Mouse (Mus musculus): Measurements from ENCODE around the gene Rpl12.

Rpl12 gene

DNA sequence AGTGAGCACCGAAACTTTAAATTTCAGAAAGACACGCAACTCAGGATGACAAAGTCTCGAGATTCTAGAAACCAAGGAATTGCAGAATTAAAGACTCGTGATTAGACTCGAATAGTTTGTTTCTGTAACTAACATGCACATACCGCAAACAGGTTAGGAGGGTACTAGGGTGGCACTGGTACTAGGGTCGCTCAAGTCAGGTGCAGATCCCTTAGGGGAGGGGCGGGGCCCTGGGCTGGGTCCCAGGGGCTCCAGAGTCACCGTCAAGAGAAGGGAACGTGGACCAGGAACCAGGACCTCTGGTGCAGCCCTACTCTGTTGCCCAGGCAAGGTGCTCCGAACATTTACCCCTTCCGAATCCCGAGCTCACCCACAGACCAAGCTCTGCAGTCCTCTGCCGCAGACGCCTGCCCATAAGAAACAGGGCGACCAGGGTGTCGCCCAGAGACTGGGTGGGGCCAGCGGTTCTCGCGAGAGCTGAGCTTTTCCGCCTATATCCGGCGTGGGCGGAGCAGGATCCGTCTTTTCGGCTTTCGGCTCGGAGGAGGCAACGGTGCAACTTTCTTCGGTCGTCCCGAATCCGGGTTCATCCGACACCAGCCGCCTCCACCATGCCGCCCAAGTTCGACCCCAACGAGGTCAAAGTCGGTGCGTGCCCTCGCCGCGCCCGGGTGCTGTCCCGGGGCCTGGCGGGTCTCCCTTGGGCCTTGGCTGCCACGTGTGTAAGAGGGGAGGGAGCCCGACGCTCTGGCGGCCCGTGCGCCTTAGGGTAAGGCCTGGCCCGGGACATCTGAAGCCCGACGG is at the start of gene Rpl12, which contains the start of gene Lrsam1:
Rpl12 (plus strand) TSS at position 368 of the 804 bp plus-strand sequence.
Lrsam1 (minus strand) TSS at position 423 of the 804 bp plus-strand sequence.
- DNase-seq (ENCODE audit: low spot score): peak; percentile 96

DNA sequence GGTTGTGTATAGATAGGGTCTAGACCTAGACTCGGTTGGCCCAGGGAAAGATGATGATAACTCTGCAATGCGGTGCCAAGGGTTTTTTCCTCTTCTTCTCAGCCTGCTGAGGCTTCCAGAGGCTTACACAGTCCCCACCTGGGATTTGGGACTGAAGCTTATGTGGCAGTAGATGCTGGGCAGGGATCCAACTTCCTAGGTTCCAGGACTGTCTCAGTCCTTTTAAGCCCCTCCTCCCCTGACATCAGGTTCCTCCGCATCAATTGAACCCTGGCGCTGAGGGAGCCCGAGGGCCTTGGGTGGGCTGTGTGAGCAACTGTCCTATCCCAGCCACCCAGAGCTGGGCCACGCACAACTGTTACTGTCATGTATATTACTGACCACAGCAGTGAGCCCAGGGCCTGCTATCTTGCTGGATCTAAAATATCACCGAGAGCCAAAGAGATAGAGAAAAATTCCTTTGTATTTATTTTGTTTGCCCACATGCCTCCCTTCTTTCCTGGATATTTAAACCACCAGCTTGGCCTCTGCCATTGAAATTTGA is 49.6 kb upstream of the Rpl12 start:
- no peak for DNase-seq (ENCODE audit: low spot score)

DNA sequence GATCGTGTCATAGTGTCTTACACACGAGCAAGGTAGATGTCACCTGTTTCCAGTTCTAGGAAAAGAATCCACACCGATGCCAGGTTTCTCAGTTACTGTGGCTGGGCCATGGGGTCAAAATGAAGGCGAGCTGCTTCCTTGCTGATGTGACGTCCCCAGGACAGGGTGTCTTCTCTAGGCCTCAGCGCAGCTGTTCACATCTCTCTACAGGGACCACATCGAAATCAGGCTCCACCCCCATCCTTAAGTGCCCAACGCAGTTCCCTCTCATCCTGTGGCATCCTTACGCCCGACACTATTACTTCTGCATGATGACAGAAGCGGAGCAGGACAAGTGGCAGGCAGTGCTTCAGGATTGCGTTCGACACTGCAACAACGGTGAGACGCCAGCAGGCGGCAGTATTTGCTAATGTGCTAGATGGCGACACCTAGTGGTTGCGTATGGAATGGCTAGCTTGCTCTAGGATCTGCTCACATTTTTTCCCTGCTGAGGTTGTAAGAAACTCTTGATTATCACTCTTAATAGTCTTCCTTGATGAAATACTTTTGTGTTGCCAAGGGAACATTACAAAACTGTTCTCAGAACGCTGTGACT is 49.1 kb upstream of the Rpl12 start:
- DNase-seq (ENCODE audit: low spot score): peak; percentile 85

DNA sequence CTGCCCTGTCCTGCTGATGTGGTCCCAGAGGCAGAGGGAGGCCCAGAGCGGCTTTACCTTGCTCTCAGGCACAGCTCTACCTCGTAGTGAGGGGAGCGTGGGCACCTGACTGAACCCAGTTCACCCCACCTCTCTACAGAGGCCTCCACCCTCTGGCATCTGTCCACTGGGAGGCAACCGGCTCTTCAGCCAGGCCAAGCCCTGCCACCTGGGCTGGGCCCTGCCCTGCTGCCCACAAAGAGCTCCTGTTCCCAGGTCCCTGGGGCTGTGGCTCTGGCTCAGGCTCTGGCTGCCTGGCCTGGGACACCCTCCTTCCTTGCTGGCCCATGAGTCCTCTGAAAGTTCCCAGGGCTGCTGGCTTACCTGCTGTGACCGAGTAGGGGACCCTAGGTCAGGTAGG is 47.0 kb upstream of the Rpl12 start:
- peak; percentile 55 for DNase-seq (ENCODE audit: low spot score)

DNA sequence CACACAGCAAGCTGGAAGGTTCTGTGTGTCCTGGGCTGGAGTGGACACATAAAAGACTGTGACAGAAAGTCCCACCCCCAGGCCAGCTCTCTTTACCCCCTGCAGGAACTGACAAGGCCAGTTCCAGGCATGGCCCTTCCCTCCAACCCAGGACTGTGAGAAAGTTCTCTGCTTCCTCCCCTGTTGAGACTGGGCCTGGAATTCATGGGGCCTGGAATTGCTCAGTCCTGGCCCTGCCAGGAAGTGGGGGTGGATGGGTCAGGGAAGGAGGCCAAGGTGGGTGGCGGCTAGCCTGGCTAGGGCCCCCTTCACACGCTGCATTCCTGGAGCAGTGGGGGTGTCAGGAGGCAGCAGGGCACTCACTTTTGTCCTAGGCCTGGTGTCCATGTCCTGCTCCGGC is 46.5 kb upstream of the Rpl12 start:
- DNase-seq (ENCODE audit: low spot score): peak; percentile 64

DNA sequence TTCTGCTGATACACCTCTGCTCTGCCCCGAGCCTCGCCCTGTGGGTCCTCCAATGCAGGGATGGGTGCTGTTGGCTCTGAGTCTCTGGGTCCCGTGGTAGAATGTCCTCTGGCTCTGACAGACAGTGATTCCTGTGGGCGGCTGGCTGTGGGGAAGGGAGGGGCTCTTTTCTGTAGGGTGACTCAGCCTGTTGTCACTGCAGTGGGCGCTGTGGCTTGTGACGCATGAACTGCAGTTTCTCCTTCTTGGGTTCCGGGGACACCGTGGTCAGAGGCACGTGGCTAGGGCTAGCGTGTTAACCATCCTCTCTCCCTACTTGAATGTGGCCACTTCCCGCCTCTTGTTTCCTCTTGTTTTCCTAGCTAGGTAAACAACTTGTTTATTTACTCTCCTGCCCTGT is 43.8 kb upstream of the Rpl12 start:
- DNase-seq (ENCODE audit: low spot score): peak; percentile 65

DNA sequence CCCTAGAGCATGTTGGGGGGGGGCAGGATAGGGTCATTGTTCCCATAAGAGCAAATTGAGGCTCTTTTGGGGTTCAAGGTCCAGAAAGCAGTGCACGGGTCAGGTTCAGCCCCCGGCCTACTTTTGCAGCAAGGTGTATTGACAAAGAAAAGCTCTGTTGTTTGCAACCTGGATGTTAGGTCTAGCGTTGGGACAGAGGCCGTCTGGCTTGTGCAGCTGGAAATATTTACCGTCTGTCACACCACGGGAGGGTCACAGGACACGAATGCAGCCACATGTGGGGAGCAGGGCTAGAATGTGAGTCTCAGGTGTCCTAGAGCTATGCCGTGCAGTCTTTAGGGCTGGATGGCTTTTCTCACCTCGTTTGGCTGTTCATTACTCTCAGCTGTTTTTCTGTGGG is 43.0 kb upstream of the Rpl12 start:
- DNase-seq (ENCODE audit: low spot score): no peak

DNA sequence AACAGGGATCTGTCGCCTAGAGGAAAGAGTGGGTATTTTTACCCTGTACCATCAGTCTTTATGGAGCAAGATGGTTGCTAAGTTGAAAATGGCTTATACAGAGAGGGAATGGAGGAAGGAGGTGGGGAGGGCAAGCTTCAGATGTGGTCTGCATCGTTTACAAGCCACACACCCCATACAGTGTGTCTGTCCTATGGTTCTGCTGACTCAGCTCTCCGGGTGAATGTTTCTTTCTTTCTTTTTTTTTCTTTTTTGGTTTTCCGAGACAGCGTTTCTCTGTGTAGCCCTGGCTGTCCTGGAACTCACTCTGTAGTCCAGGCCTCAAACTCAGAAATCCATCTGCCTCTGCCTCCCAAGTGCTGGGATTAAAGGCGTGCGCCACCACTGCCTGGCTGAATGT is 40.1 kb upstream of the Rpl12 start:
- no peak for DNase-seq (ENCODE audit: low spot score)

DNA sequence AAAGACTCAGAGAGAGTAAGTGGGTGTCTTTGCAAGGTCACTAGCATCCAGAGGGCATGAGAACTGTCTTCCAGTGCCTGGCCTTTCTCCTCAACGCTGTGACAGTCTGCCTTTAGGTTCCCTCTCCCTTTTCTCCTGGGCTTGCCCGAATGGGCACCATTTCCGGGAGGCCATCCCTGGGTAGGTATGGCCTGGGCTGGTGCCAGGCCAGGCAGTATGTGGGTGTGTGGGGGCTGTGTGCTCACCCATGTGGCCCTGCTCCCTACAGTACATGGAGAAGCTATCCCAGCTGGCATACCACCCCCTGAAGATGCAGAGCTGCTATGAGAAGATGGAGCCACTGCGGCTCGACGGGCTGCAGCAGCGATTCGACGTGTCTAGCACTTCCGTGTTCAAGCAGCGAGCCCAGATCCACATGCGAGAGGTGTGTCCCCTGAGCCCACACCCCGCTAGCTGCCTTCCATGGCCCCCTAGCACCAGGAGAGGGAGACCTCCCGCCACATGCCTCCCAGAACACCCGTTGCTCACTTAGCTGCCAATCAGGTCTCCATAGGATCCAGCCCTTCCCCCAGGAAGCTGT is 39.5 kb upstream of the Rpl12 start:
- no peak for DNase-seq (ENCODE audit: low spot score)

DNA sequence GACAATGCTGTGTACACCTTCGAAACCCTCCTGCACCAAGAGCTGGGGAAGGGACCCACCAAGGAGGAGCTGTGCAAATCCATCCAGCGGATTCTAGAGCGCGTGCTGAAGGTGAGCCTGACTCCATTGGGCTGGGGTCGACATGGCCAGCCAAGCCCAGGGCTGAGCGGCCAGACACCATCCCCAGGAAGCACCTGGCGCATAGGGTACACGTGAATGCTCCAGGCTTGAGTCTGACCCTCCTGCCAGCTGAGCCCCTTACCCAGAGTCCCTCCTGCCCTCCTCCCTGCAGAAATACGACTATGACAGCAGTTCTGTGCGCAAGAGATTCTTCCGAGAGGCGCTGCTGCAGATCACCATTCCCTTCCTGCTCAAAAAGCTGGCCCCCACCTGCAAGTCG is 38.8 kb upstream of the Rpl12 start:
- no peak for DNase-seq (ENCODE audit: low spot score)

DNA sequence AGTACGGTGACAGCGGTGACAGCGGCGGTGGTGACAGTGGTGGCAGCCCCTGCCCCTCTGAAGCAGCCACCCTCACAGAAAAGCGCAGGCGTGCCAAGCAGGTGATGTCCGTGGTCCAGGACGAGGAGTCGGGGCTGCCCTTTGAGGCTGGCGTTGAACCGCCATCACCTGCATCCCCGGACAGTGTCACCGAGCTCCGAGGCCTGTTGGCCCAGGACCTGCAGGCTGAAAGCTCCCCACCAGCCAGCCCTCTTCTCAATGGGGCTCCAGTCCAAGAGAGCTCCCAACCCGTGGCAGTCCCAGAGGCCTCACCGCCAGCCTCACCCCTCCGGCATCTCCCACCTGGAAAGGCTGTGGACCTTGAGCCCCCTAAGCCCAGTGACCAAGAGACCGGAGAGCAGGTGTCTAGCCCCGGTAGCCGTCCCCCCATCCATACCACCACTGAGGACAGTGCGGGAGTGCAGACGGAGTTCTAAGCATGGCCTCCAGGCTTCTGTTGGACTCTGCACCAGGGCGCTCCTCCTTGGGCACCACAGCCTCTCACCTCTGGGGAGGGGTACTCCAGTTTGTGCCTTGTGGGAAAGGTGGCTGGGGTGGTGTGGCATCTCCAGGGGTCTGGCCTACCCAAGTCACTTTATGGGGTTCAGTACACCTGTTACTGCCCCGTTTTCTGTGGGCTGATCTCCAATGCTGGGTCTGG is 37.7 kb upstream of the Rpl12 start:
- DNase-seq (ENCODE audit: low spot score): no peak

DNA sequence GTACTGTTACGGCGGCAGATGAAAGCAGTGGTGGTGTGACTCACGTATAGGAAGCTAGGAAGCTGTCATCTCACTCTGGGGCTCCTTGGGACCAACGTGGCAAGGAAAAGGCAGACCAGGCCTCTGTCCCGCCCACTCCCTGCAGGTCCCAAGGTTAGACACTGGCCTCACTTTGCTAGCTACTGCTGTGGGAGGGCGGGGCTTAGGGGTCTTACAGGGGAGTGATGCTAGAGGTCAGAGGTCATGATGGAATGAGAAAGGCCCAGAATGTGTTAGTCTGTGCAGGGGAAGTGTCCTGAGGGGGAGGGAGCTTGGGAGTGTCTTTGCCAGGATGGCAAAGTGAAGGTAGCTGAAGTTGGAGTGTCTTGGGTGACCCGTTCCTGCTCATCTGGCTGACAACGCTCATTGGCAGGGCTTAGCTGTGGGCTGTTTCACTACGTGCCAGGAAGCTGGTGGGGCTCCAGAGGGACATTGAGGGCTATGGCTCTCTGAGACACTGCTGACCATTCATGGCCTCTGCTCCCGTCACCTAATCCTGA is 37.0 kb upstream of the Rpl12 start:
- no peak for DNase-seq (ENCODE audit: low spot score)

DNA sequence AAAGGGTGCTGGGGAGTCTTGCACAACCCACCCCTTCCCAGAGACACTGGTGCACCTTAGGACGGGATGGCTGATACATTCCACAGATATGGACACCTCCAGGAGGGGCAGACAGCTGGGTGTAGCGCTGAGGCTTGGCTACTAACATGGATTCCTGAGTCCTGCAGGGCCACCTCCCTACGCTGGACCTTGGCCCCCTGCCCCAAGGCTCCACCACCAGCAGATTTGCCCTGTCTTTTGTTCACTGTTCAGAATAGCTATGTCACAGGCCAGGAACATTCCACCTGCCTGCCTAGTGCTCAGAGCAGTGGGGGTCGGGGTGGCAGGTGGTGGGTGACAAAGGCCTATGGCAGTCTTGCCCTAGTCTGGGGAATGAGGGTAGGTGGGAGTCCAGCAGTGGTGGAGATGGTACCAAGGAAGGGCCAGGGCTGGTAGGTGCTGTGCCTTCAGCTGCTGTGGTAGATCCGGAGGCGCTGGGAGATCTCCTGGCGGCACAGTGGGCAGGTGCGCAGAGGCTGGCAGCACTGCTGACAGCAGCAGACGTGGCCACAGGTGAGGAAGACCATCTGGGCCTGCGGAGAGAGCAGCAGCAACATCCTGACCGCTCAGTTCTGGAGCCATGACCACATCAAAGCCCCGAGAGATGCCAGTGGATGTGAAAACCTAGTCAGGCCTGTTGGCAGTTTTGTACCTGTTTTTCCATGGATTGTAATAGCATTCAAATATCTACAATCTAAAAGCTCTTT is 34.9 kb upstream of the Rpl12 start:
- DNase-seq (ENCODE audit: low spot score): no peak

DNA sequence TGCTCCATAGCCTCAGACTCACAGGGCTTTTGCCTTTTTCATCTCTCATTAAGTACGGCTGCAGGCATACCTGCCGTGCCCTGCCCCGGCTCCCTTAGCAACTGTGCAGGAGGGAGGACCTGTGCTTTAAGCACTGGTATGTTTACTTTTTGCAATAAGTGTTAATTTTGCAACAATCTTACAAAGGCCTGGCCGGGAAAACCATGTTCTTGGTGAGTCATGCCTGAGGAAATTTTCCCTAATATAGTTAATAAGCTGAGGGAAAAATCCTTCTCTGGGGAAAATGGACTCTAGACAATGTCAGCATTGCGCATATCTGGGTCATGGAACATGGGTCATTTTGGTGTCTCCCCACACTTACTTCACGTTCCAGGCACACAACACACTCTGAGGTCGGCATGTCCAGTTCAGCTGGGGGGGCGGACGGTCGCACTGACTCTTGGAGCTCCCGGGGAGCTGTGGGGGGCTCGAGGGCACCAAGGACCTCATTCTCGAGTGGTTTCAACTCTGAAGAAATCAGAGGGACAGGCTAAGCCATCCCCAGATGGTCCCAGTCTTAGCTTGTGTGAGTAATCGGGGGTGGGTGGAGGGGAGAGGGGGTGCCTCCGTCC is 33.6 kb upstream of the Rpl12 start:
- no peak for DNase-seq (ENCODE audit: low spot score)

DNA sequence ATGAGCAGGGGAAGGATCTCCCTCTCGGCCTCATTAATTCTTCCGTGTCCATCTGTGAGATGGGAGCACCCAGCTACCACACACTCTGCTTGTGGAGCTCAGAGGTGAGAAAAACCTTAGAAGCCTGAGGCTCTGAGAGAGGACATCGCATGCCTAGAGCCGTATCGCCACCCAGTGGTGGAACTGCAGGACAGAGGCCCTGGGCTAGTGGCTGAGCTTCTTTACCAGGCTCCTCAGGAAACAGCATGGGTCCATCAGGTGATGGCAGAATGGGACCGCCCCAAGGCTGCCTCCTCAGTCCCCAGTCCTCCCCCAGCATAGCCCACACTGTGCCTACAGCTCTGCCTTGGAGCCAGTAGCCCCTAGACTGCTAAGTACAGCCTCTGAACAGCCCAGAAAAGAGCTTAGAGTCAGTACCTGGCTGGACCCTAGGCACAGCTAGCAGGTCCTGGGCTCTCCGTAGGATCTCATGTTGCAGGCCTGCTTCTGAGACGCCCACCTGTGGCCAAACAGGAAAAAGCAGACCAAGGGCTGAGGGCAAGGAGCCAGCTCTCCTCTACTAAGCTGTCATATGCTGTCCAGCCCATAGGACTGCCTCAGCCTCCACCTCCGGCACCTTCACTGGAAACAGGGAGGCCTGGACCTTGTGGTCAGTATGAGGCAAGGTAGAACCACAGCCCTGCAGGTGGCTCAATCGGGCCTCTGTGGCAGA is 33.0 kb upstream of the Rpl12 start:
- peak; percentile 85 for DNase-seq (ENCODE audit: low spot score)

DNA sequence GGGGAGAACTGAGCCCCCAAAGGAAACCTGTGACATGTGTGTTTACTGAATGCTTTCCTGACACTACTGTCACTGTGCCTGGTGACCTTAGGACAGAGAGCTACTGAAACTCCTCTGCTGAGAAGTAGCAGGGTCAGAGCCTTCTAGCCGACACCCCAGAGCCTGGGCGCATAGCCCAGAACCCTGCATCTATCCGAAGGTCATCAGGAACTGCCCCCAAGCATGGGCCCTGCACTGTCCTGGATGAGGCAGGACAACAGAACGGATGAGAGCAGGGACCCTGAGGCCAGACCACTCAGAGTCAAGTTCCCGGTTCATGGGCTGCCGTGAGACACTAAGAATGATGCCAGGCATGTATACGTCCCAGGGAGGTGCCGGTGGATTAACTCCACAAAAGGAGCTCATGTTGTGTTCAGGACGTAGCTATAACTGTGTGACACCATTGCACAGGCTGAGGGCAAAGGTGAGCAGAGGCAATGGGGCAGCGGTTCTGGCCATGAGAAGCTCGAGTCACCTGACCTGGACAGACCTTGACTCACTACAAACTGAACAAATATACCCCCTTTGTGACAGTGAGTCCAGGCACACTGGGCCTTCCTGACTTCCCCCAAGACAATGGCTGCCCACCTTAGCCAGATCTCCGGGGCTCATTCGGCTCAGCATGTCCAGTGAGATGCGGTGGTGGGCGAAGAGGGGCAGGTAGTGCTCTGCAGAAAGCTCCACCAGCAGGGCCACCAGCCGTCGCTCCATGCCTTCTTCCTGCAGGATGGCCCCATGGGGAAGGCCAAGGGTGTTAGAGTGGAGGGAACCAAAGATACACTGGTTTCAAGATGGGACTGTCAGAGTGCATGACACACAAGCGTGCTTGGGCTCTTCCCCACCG is 32.2 kb upstream of the Rpl12 start:
- no peak for DNase-seq (ENCODE audit: low spot score)

DNA sequence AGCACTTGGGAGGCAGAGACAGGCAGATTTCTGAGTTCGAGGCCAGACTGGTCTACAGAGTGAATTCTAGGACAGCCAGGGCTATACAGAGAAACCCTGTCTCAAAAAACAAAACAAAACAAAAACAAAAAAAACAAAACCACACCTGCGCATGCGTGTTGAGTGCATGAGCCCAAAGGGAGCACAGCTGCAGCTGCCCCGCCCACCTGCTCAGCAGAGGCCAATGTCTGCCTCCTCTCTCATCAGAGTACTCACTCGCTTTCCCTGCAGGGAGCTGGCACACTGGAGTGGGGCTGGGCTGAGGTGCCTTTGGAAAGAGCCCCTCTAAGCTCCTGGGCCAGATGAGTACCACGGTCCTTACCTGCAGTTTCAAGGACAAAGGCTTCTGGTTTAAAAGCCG is 29.6 kb upstream of the Rpl12 start:
- no peak for DNase-seq (ENCODE audit: low spot score)

DNA sequence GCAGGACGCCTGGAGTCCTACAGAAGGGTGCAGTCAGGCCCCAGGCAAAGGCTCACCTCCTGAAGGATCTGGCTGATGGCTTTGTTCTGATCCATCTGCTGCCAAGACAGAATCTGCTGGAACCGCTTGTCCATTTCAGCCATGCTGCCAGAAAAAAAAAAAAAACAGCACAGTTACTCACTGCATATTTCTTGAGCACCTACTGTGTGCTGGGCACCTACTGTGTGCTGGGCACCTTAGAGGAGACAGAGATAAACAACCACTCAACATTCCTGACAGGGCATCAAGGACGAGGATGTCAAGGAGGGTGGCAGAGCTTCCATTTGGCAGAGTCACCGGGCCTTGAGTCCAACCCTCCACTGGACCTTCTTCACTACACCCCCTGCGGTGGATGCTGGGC is 22.6 kb upstream of the Rpl12 start:
- DNase-seq (ENCODE audit: low spot score): no peak

DNA sequence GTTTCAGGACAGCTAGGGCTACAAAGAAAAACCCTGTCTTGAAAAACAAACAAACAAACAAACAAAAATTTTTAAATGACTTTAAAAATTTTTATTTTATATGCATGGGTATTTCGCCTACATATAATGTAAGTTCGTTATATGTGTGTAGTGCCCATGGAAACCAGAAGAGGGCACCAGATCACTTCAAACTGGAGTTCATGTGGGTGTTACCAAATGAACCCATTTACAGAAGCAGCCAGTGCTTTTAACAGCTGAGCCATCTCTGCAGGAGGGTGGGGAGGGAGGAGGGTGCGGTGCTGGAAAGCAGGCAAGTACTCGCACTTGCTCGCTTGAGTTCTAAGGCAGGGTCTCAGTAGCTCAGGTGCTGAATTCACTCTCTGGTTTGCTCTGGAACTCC is 21.9 kb upstream of the Rpl12 start:
- peak; percentile 52 for DNase-seq (ENCODE audit: low spot score)

Data from urinary bladder, postnatal 14 days (tissue).